11 mouse cellular contexts compared by ENCODE assay signal in genomic region chr7:27756351-27757047, GRCm38 (mm10). TPM values are rescaled to one million over a fixed set of nuclear protein-coding genes. Genes with fewer than 3 reads are reported as not detected.
DNase-seq lines count a peak whose midpoint lies in the region; ATAC-seq lines count a peak whose summit lies in the region.
"Had no signal": no experiment of that assay in that cellular context is flagged by ENCODE, and none has a peak within 500 bp of the region (broad histone marks: within the 10 kb centered on the region; RNA-seq: fewer than 3 reads in every experiment).

No protein-coding gene starts in this region.

- H3K36me3 ChIP-seq in forebrain, embryonic 12.5 days (replicated peaks) = peaks cover 22% of the 10 kb centered on the region
- H3K36me3 ChIP-seq in midbrain, embryonic 11.5 days (ENCODE audit: control insufficient read depth, insufficient read depth, low read length) = no peaks in the 10 kb centered on the region; the same call in 1 of the 2 replicates

- peak; percentile 16 for DNase-seq in layer of hippocampus, adult 11-12 months (ENCODE audit: low spot score)
- no peak for DNase-seq in layer of hippocampus, adult 18-20 months (ENCODE audit: low spot score in 2 of 2)
- DNase-seq in midbrain, embryonic 11.5 days (ENCODE audit: low spot score, missing footprints) = peak; percentile 95
- DNase-seq in retina, postnatal 1 day = peak; percentile 77
- no peak for DNase-seq in cerebellum, adult 9-11 months
- DNase-seq in cerebellum, postnatal 36 days = no peak
- no peak for DNase-seq in kidney, postnatal 36 days
- DNase-seq: cerebellum, adult 11-12 months had no signal

- ATAC-seq in forebrain, embryonic 12.5 days (ENCODE audit: low FRiP score) = peak; percentile 73
- peak; percentile 77 for ATAC-seq in midbrain, embryonic 11.5 days (ENCODE audit: low FRiP score)
- ATAC-seq: lung, postnatal 0 days had no signal

- H3K9ac ChIP-seq in forebrain, embryonic 12.5 days = no peak overlapping the region
- peak overlapping the region; percentile 29; the same call in 1 of the 2 replicates for H3K9ac ChIP-seq in midbrain, embryonic 11.5 days (ENCODE audit: low read length)

- H3K27me3 ChIP-seq in forebrain, embryonic 12.5 days = no peaks in the 10 kb centered on the region
- no peaks in the 10 kb centered on the region for H3K27me3 ChIP-seq in midbrain, embryonic 11.5 days (ENCODE audit: control insufficient read depth, insufficient read depth, low read length)

- no peaks in the 10 kb centered on the region for H3K9me3 ChIP-seq in forebrain, embryonic 12.5 days
- H3K9me3 ChIP-seq in midbrain, embryonic 11.5 days (ENCODE audit: control insufficient read depth, low read length) = no peaks in the 10 kb centered on the region
- H3K9me3 ChIP-seq: limb, embryonic 10.5 days had no signal

- peak overlapping the region; percentile 86 for H3K27ac ChIP-seq in forebrain, embryonic 12.5 days
- peak overlapping the region; percentile 78 for H3K27ac ChIP-seq in midbrain, embryonic 11.5 days (ENCODE audit: low read depth, low read length)
- H3K27ac ChIP-seq: limb, embryonic 10.5 days had no signal

- no peak overlapping the region for H3K4me3 ChIP-seq in forebrain, embryonic 12.5 days (replicated peaks)
- no peak overlapping the region for H3K4me3 ChIP-seq in midbrain, embryonic 11.5 days (ENCODE audit: low read depth, low read length)
- H3K4me3 ChIP-seq: limb, embryonic 10.5 days had no signal

- peak overlapping the region; percentile 1; the same call in 1 of the 2 replicates for H3K4me2 ChIP-seq in forebrain, embryonic 12.5 days
- no peak overlapping the region for H3K4me2 ChIP-seq in midbrain, embryonic 11.5 days

- WGBS in forebrain, embryonic 12.5 days = 11% methylated on average over 5 of the region's 5 CpGs
- 18% methylated on average over 5 of the region's 5 CpGs for WGBS in midbrain, embryonic 11.5 days

- peaks cover 22% of the 10 kb centered on the region for H3K4me1 ChIP-seq in forebrain, embryonic 12.5 days
- peaks cover 10% of the 10 kb centered on the region for H3K4me1 ChIP-seq in midbrain, embryonic 11.5 days (ENCODE audit: control insufficient read depth, insufficient read depth, low read length)
- H3K4me1 ChIP-seq: limb, embryonic 10.5 days had no signal

RNA-seq across cellular contexts. Expression of gene Zfp60, which starts 25.3 kb away (rescaled TPM):
- 10 to 100 TPM; 36.0 to 37.7 TPM for total RNA-seq in layer of hippocampus, adult 18-20 months (2021)
- 108 and 118 TPM in 2 replicates for polyA plus RNA-seq in forebrain, embryonic 12.5 days (2016; fragmentation: Nextera tagmentation; extraction: Ambion mirVana)
- polyA plus RNA-seq in midbrain, embryonic 11.5 days (2014; fragmentation: Nextera tagmentation; extraction: Ambion mirVana) = 83.0 and 89.2 TPM in 2 replicates

RNA-seq across cellular contexts. Expression of gene Zfp626, which starts 50.5 kb away (rescaled TPM):
- 1 to 10 TPM; 8.0 to 8.3 TPM for total RNA-seq in layer of hippocampus, adult 18-20 months (2021)
- polyA plus RNA-seq in forebrain, embryonic 12.5 days (2016; fragmentation: Nextera tagmentation; extraction: Ambion mirVana) = 2.7 and 3.2 TPM in 2 replicates
- 2.4 and 2.8 TPM in 2 replicates for polyA plus RNA-seq in midbrain, embryonic 11.5 days (2014; fragmentation: Nextera tagmentation; extraction: Ambion mirVana)

Comparison
In these comparisons a context has a peak if more than half of its experiments do, and no peak if none do; other contexts are left out.
1. DNase-seq: peak in layer of hippocampus, adult 11-12 months (single experiment), midbrain, embryonic 11.5 days (single experiment) and retina, postnatal 1 day (single experiment); none in layer of hippocampus, adult 18-20 months (0 of 2), cerebellum, adult 9-11 months (single experiment), cerebellum, postnatal 36 days (0 of 2) and kidney, postnatal 36 days (0 of 2).